Mouse (Mus musculus) C2C12 (cell line): ENCODE data around the gene Fam172a.

ENCODE experiments used
- CEBPB ChIP-seq: IDR thresholded peaks from one replicate; pipeline ENCODE4 v1.6.1; 2011; ENCODE audit warnings: low read depth, mild to moderate bottlenecking, control low read depth, moderate library complexity
- CTCF ChIP-seq: IDR thresholded peaks from one replicate; pipeline ENCODE4 v1.5.1; 2011; ENCODE audit not compliant: control insufficient read depth, insufficient read depth, insufficient read length
- MAX ChIP-seq: IDR thresholded peaks from one replicate; pipeline ENCODE4 v1.6.1; 2011; ENCODE audit warnings: mild to moderate bottlenecking, control low read depth
- MYOD1 ChIP-seq: IDR thresholded peaks from one replicate; pipeline ENCODE4 v1.6.1; 2011; ENCODE audit warnings: low read depth; ENCODE audit not compliant: control insufficient read depth, insufficient read length
- MYOG ChIP-seq: IDR thresholded peaks from one replicate; pipeline ENCODE4 v1.6.1; 2011; ENCODE audit not compliant: control insufficient read depth, insufficient read length; ENCODE audit errors: extremely low read depth
- USF1 ChIP-seq: IDR thresholded peaks from one replicate; pipeline ENCODE4 v1.6.1; 2011; ENCODE audit warnings: low read depth, mild to moderate bottlenecking, control low read depth, moderate library complexity

- TF ChIP-seq CTCF (no peak), USF1 (no peak), MYOG (no peak), MYOD1 (no peak), CEBPB (no peak), MAX (no peak)
Measured at GRCm38 (mm10) chr13:77922834-77923233, 221.0 kb downstream of the Fam172a start.
